Mouse (Mus musculus): ENCODE data around the gene S100a8. TPM values are rescaled to one million over a fixed set of nuclear protein-coding genes. Genes with fewer than 3 reads are reported as not detected.

S100a8 gene
- polyA plus RNA-seq, 2 experiments, result 10.2 to 34.9 TPM

- no peaks in the 10 kb centered on the region for H3K4me1 ChIP-seq (ENCODE audit: control insufficient read depth, insufficient read depth, low read length)
- H3K4me2 ChIP-seq (replicated peaks; ENCODE audit: low read depth, low read length, severe bottlenecking), result no peak overlapping the region
- DNase-seq (ENCODE audit: low spot score) (no peak), ATAC-seq (ENCODE audit: low FRiP score, low read depth) (no peak)
- no peak for TF ChIP-seq POLR2A (IDR thresholded peaks at IDR 0.05; ENCODE audit: borderline replicate concordance, extremely low read depth, insufficient read depth, insufficient read length)
- H3K4me3 ChIP-seq (replicated peaks; ENCODE audit: low read length), result no peak overlapping the region
- no peak overlapping the region for H3K9ac ChIP-seq (ENCODE audit: low read depth, low read length, severe bottlenecking)
- H3K27ac ChIP-seq (replicated peaks; ENCODE audit: low read depth, low read length), result no peak overlapping the region
- H3K36me3 ChIP-seq (ENCODE audit: control insufficient read depth, insufficient read depth, low read length), result no peaks in the 10 kb centered on the region
- 47% methylated on average over 7 of the region's 7 CpGs for WGBS
- H3K27me3 ChIP-seq (ENCODE audit: control insufficient read depth, insufficient read depth, low read length), result no peaks in the 10 kb centered on the region
- no peaks in the 10 kb centered on the region for H3K9me3 ChIP-seq (ENCODE audit: control insufficient read depth, low read length)
Measured at GRCm38 (mm10) chr3:90639511-90640154, 29.1 kb upstream of the S100a8 start.

GRCm38 (mm10) chr3:90640981-90641380 is 27.8 kb upstream of the S100a8 start:
- Histone ChIP-seq H3K27ac (replicated peaks; ENCODE audit: low read depth, low read length) (no peak overlapping the region), H3K4me1 (ENCODE audit: control insufficient read depth, insufficient read depth, low read length) (no peaks in the 10 kb centered on the region), H3K27me3 (ENCODE audit: control insufficient read depth, insufficient read depth, low read length) (no peaks in the 10 kb centered on the region), H3K9ac (ENCODE audit: low read depth, low read length, severe bottlenecking) (no peak overlapping the region), H3K36me3 (ENCODE audit: control insufficient read depth, insufficient read depth, low read length) (no peaks in the 10 kb centered on the region), H3K9me3 (ENCODE audit: control insufficient read depth, low read length) (no peaks in the 10 kb centered on the region), H3K4me3 (replicated peaks; ENCODE audit: low read length) (no peak overlapping the region), H3K4me2 (replicated peaks; ENCODE audit: low read depth, low read length, severe bottlenecking) (no peak overlapping the region)
- WGBS, result 84% methylated on average over 7 of the region's 7 CpGs
- DNase-seq (ENCODE audit: low spot score) (no peak), ATAC-seq (ENCODE audit: low FRiP score, low read depth) (no peak)
- TF ChIP-seq POLR2A (IDR thresholded peaks at IDR 0.05; ENCODE audit: borderline replicate concordance, extremely low read depth, insufficient read depth, insufficient read length), result no peak

- whole genome bisulfite sequencing, result 45% methylated on average over 3 of the region's 3 CpGs
- H3K36me3 ChIP-seq (ENCODE audit: control insufficient read depth, insufficient read depth, low read length), result no peaks in the 10 kb centered on the region
- no peaks in the 10 kb centered on the region for H3K27me3 ChIP-seq (ENCODE audit: control insufficient read depth, insufficient read depth, low read length)
- no peak overlapping the region for H3K4me2 ChIP-seq (replicated peaks; ENCODE audit: low read depth, low read length, severe bottlenecking)
- TF ChIP-seq POLR2A (IDR thresholded peaks at IDR 0.05; ENCODE audit: borderline replicate concordance, extremely low read depth, insufficient read depth, insufficient read length), result no peak
- no peak overlapping the region for H3K9ac ChIP-seq (ENCODE audit: low read depth, low read length, severe bottlenecking)
- no peak overlapping the region for H3K4me3 ChIP-seq (replicated peaks; ENCODE audit: low read length)
- no peak overlapping the region for H3K27ac ChIP-seq (replicated peaks; ENCODE audit: low read depth, low read length)
- DNase-seq (ENCODE audit: low spot score) (no peak), ATAC-seq (ENCODE audit: low FRiP score, low read depth) (no peak)
- no peaks in the 10 kb centered on the region for H3K9me3 ChIP-seq (ENCODE audit: control insufficient read depth, low read length)
- no peaks in the 10 kb centered on the region for H3K4me1 ChIP-seq (ENCODE audit: control insufficient read depth, insufficient read depth, low read length)
Measured at GRCm38 (mm10) chr3:90644220-90644619, 24.6 kb upstream of the S100a8 start.

- Histone ChIP-seq H3K4me2 (replicated peaks; ENCODE audit: low read depth, low read length, severe bottlenecking) (no peak overlapping the region), H3K4me1 (ENCODE audit: control insufficient read depth, insufficient read depth, low read length) (no peaks in the 10 kb centered on the region), H3K27me3 (ENCODE audit: control insufficient read depth, insufficient read depth, low read length) (no peaks in the 10 kb centered on the region), H3K27ac (replicated peaks; ENCODE audit: low read depth, low read length) (no peak overlapping the region), H3K4me3 (replicated peaks; ENCODE audit: low read length) (no peak overlapping the region), H3K9me3 (ENCODE audit: control insufficient read depth, low read length) (no peaks in the 10 kb centered on the region), H3K9ac (ENCODE audit: low read depth, low read length, severe bottlenecking) (no peak overlapping the region), H3K36me3 (ENCODE audit: control insufficient read depth, insufficient read depth, low read length) (no peaks in the 10 kb centered on the region)
- DNase-seq (ENCODE audit: low spot score) (no peak), ATAC-seq (ENCODE audit: low FRiP score, low read depth) (no peak)
- 78% methylated on average over 1 of the region's 1 CpGs for WGBS
- TF ChIP-seq POLR2A (IDR thresholded peaks at IDR 0.05; ENCODE audit: borderline replicate concordance, extremely low read depth, insufficient read depth, insufficient read length), result no peak
Measured at GRCm38 (mm10) chr3:90647291-90647690, 21.5 kb upstream of the S100a8 start.

GRCm38 (mm10) chr3:90648981-90649380 is 19.8 kb upstream of the S100a8 start:
- Histone ChIP-seq H3K9me3 (ENCODE audit: control insufficient read depth, low read length) (no peaks in the 10 kb centered on the region), H3K9ac (ENCODE audit: low read depth, low read length, severe bottlenecking) (no peak overlapping the region), H3K4me2 (replicated peaks; ENCODE audit: low read depth, low read length, severe bottlenecking) (no peak overlapping the region), H3K27me3 (ENCODE audit: control insufficient read depth, insufficient read depth, low read length) (no peaks in the 10 kb centered on the region), H3K36me3 (ENCODE audit: control insufficient read depth, insufficient read depth, low read length) (no peaks in the 10 kb centered on the region), H3K4me1 (ENCODE audit: control insufficient read depth, insufficient read depth, low read length) (no peaks in the 10 kb centered on the region), H3K4me3 (replicated peaks; ENCODE audit: low read length) (no peak overlapping the region), H3K27ac (replicated peaks; ENCODE audit: low read depth, low read length) (no peak overlapping the region)
- TF ChIP-seq POLR2A (IDR thresholded peaks at IDR 0.05; ENCODE audit: borderline replicate concordance, extremely low read depth, insufficient read depth, insufficient read length), result no peak
- ATAC-seq (ENCODE audit: low FRiP score, low read depth) (no peak), DNase-seq (ENCODE audit: low spot score) (no peak)

- TF ChIP-seq POLR2A (IDR thresholded peaks at IDR 0.05; ENCODE audit: borderline replicate concordance, extremely low read depth, insufficient read depth, insufficient read length), result no peak
- DNase-seq (ENCODE audit: low spot score) (no peak), ATAC-seq (ENCODE audit: low FRiP score, low read depth) (no peak)
- Histone ChIP-seq H3K4me2 (replicated peaks; ENCODE audit: low read depth, low read length, severe bottlenecking) (no peak overlapping the region), H3K27me3 (ENCODE audit: control insufficient read depth, insufficient read depth, low read length) (no peaks in the 10 kb centered on the region), H3K9ac (ENCODE audit: low read depth, low read length, severe bottlenecking) (no peak overlapping the region), H3K4me3 (replicated peaks; ENCODE audit: low read length) (no peak overlapping the region), H3K27ac (replicated peaks; ENCODE audit: low read depth, low read length) (no peak overlapping the region), H3K36me3 (ENCODE audit: control insufficient read depth, insufficient read depth, low read length) (no peaks in the 10 kb centered on the region), H3K9me3 (ENCODE audit: control insufficient read depth, low read length) (no peaks in the 10 kb centered on the region), H3K4me1 (ENCODE audit: control insufficient read depth, insufficient read depth, low read length) (no peaks in the 10 kb centered on the region)
- WGBS, result 89% methylated on average over 2 of the region's 2 CpGs
Measured at GRCm38 (mm10) chr3:90649832-90650231, 18.9 kb upstream of the S100a8 start.
